Mouse (Mus musculus) C2C12 (cell line): ENCODE measurements around the gene Zfp579.

Experiments used
- CEBPB ChIP-seq: IDR thresholded peaks from one replicate; pipeline ENCODE4 v1.6.1; 2011; ENCODE audit warnings: low read depth, mild to moderate bottlenecking, control low read depth, moderate library complexity
- CTCF ChIP-seq: IDR thresholded peaks from one replicate; pipeline ENCODE4 v1.5.1; 2011; ENCODE audit not compliant: control insufficient read depth, insufficient read depth, insufficient read length
- MAX ChIP-seq: IDR thresholded peaks from one replicate; pipeline ENCODE4 v1.6.1; 2011; ENCODE audit warnings: mild to moderate bottlenecking, control low read depth
- MYOD1 ChIP-seq: IDR thresholded peaks from one replicate; pipeline ENCODE4 v1.6.1; 2011; ENCODE audit warnings: low read depth; ENCODE audit not compliant: control insufficient read depth, insufficient read length
- MYOG ChIP-seq: IDR thresholded peaks from one replicate; pipeline ENCODE4 v1.6.1; 2011; ENCODE audit not compliant: control insufficient read depth, insufficient read length; ENCODE audit errors: extremely low read depth
- USF1 ChIP-seq: IDR thresholded peaks from one replicate; pipeline ENCODE4 v1.6.1; 2011; ENCODE audit warnings: low read depth, mild to moderate bottlenecking, control low read depth, moderate library complexity

- TF ChIP-seq CTCF (no peak), USF1 (no peak), MYOD1 (no peak), CEBPB (no peak), MAX (no peak), MYOG (no peak)
These were observed 34.8 kb upstream of the Zfp579 start for GRCm38 (mm10) chr7:5030554-5031275.
